12 mouse cellular contexts compared by ENCODE assay signal in genomic region chr12:26398597-26398996, GRCm38 (mm10). TPM values are rescaled to one million over a fixed set of nuclear protein-coding genes. Genes with fewer than 3 reads are reported as not detected.
DNase-seq lines count a peak whose midpoint lies in the region; ATAC-seq and TF ChIP-seq lines count a peak whose summit lies in the region.
"Had no signal": no experiment of that assay in that cellular context is flagged by ENCODE, and none has a peak within 500 bp of the region (broad histone marks: within the 10 kb centered on the region; RNA-seq: fewer than 3 reads in every experiment).

No protein-coding gene starts in this region.

- H3K4me3 ChIP-seq in left cerebral cortex, adult 2 months: no peak overlapping the region
- no peak overlapping the region for H3K4me3 ChIP-seq in forebrain, embryonic 13.5 days
- H3K4me3 ChIP-seq: midbrain, embryonic 15.5 days had no signal

- peak overlapping the region; percentile 53; the same call in 1 of the 2 replicates for H3K27ac ChIP-seq in left cerebral cortex, adult 2 months
- H3K27ac ChIP-seq in forebrain, embryonic 13.5 days: no peak overlapping the region
- H3K27ac ChIP-seq: midbrain, embryonic 15.5 days had no signal

- intact Hi-C loops in left cerebral cortex, adult 2 months (cut with DNase I): no loop called here

- no peaks in the 10 kb centered on the region for H3K9me3 ChIP-seq in forebrain, embryonic 13.5 days (replicated peaks)
- H3K9me3 ChIP-seq: midbrain, embryonic 15.5 days had no signal

- peak; percentile 90 for ATAC-seq in common myeloid progenitor, adult 5-6 weeks (replicated peaks; ENCODE audit: low read depth, poor library complexity, severe bottlenecking)
- peak; percentile 98 for ATAC-seq in megakaryocyte, adult 5-6 weeks (ENCODE audit: poor library complexity, severe bottlenecking)
- no peak for ATAC-seq in forebrain, embryonic 13.5 days
- ATAC-seq: intestine, embryonic 16.5 days; midbrain, embryonic 15.5 days had no signal

- no peak for TF ChIP-seq CTCF in left cerebral cortex, adult 2 months (IDR thresholded peaks at IDR 0.05)

- WGBS in forebrain, embryonic 13.5 days: 75% methylated on average over 2 of the region's 2 CpGs

- DNase-seq in adrenal gland, postnatal 14 days: peak; percentile 67
- no peak for DNase-seq in adrenal gland, adult 8-10 months
- DNase-seq in left cerebral cortex, adult 2 months (ENCODE audit: extremely low spot score in 1 of 2, low spot score in 2 of 2): no peak
- no peak for DNase-seq in left cerebral cortex, adult 9 months (ENCODE audit: low spot score in 2 of 2)
- DNase-seq in urinary bladder, adult 18-20 months (ENCODE audit: low spot score in 2 of 2): no peak
- DNase-seq: B cell, adult 2 months; layer of hippocampus, postnatal 36 days had no signal

- peaks cover 50% of the 10 kb centered on the region for H3K4me1 ChIP-seq in forebrain, embryonic 13.5 days

- H3K9ac ChIP-seq in forebrain, embryonic 13.5 days: no peak overlapping the region
- H3K9ac ChIP-seq: midbrain, embryonic 15.5 days had no signal

- no peak overlapping the region for H3K4me2 ChIP-seq in forebrain, embryonic 13.5 days
- H3K4me2 ChIP-seq: midbrain, embryonic 15.5 days had no signal

- H3K27me3 ChIP-seq in forebrain, embryonic 13.5 days: no peaks in the 10 kb centered on the region
- H3K27me3 ChIP-seq: midbrain, embryonic 15.5 days had no signal

- peaks cover 13% of the 10 kb centered on the region for H3K36me3 ChIP-seq in forebrain, embryonic 13.5 days (ENCODE audit: poor library complexity, severe bottlenecking)
- H3K36me3 ChIP-seq: midbrain, embryonic 15.5 days had no signal

RNA-seq across cellular contexts. Expression of gene Rnf144a, which starts 16.5 kb away (rescaled TPM):
- 24.1 and 33.5 TPM in 2 replicates for total RNA-seq in adrenal gland, postnatal 14 days (2021)
- total RNA-seq in adrenal gland, adult 8-10 months (2022): 10 to 100 TPM; 15.8 to 21.4 (median 20.1) TPM
- total RNA-seq in left cerebral cortex, adult 2 months (2021): 10 to 100 TPM; 26.8 to 34.2 TPM
- total RNA-seq in common myeloid progenitor, adult 5-6 weeks (2017): 31.0 and 42.0 TPM in 2 replicates
- 36.3 and 38.3 TPM in 2 replicates for total RNA-seq in megakaryocyte, adult 5-6 weeks (2015)
- 35.8 and 36.1 TPM in 2 replicates for total RNA-seq in megakaryocyte, adult 5-6 weeks (2017)
- polyA plus RNA-seq in forebrain, embryonic 13.5 days (2015; fragmentation: Nextera tagmentation; extraction: Ambion mirVana): 36.8 and 40.3 TPM in 2 replicates

RNA-seq across cellular contexts. Expression of gene Rsad2, which starts 57.7 kb away (rescaled TPM):
- total RNA-seq in adrenal gland, postnatal 14 days (2021): 26.6 and 27.1 TPM in 2 replicates
- 10 to 100 TPM; 13.1 to 26.6 (median 17.2) TPM for total RNA-seq in adrenal gland, adult 8-10 months (2022)
- 1 to 10 TPM in 1 of 2 experiments, under 1 TPM in 1; 0.66 to 1.3 TPM for total RNA-seq in left cerebral cortex, adult 2 months (2021)
- 1.8 and 4.1 TPM in 2 replicates for total RNA-seq in common myeloid progenitor, adult 5-6 weeks (2017)
- total RNA-seq in megakaryocyte, adult 5-6 weeks (2015): 7.7 and 9.2 TPM in 2 replicates
- total RNA-seq in megakaryocyte, adult 5-6 weeks (2017): 9.3 and 10.2 TPM in 2 replicates
- 0.28 and 0.63 TPM in 2 replicates for polyA plus RNA-seq in forebrain, embryonic 13.5 days (2015; fragmentation: Nextera tagmentation; extraction: Ambion mirVana)
